Mouse (Mus musculus): Measurements from ENCODE around the gene Top3b. TPM values are rescaled to one million over a fixed set of nuclear protein-coding genes. Genes with fewer than 3 reads are reported as not detected.

Top3b gene
- polyA plus RNA-seq, 2 experiments: 22.5 to 25.4 TPM

DNA sequence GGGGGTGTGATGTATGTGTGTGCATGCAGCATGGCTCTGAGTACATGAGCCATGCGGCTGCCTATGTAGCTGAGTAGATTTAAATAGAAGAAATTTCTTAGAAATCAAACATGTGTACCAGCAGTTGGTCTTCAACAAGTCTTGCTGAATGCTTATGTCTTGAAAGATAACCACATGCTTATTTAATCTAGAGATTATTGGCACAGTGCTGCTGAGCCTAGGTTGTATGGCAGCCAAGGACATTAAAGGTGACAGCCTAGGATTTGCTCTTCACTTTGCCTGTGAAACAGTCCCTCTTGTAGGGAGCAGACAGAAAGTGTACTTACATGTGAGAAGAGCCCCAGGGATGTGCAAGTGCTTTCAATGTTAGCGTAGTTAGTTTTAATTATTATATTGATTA is 70.5 kb downstream of the Top3b start:
- WGBS (ENCODE audit: insufficient replicate concordance): 59% methylated on average over 2 of the region's 2 CpGs
- Histone ChIP-seq H3K4me3 (ENCODE audit: insufficient read depth in 1 of 2, low read depth in 2 of 2, low read length in 2 of 2) (no peak overlapping the region), H3K27ac (no peak overlapping the region), H3K36me3 (replicated peaks; ENCODE audit: control insufficient read depth, insufficient read depth, low read depth) (no peaks in the 10 kb centered on the region), H3K9me3 (ENCODE audit: control insufficient read depth, low read length) (no peaks in the 10 kb centered on the region), H3K27me3 (ENCODE audit: control insufficient read depth, insufficient read depth, low read length) (no peaks in the 10 kb centered on the region), H3K4me1 (replicated peaks; ENCODE audit: control insufficient read depth in 2 of 2, insufficient read depth in 2 of 2, low read length in 1 of 2) (peaks cover 0 to 3% of the 10 kb centered on the region in 2 experiments; a peak in 1 of 4 replicates), H3K9ac (replicated peaks) (no peak overlapping the region), H3K4me2 (ENCODE audit: low read depth) (no peak overlapping the region)
- ATAC-seq (ENCODE audit: insufficient read depth) (no peak), DNase-seq (ENCODE audit: low read depth in 3 of 3, low spot score in 3 of 3) (no peak)
- TF ChIP-seq EP300 (IDR thresholded peaks at IDR 0.05; ENCODE audit: low read depth): no peak
- TF ChIP-seq CTCF (IDR thresholded peaks at IDR 0.05; ENCODE audit: low read depth): no peak

Other genes starting within 250 kb of the Top3b start
- not detected in 2 replicates for gene Olfr19, start 194.3 kb upstream of the Top3b start, polyA plus RNA-seq (2012; rRNA removed)
- gene Olfr19, start 194.3 kb upstream of the Top3b start, polyA plus RNA-seq (2014; fragmentation: Nextera tagmentation; extraction: Ambion mirVana): not detected in 2 replicates
- 0.02 TPM in 2 replicates for gene Spag6l, start 41.3 kb upstream of the Top3b start, polyA plus RNA-seq (2012; rRNA removed)
- not detected in 2 replicates for gene Spag6l, start 41.3 kb upstream of the Top3b start, polyA plus RNA-seq (2014; fragmentation: Nextera tagmentation; extraction: Ambion mirVana)
- 1.4 and 1.7 TPM in 2 replicates for gene Igll1, start 6.8 kb upstream of the Top3b start, polyA plus RNA-seq (2012; rRNA removed)
- 2.7 and 4.1 TPM in 2 replicates for gene Igll1, start 6.8 kb upstream of the Top3b start, polyA plus RNA-seq (2014; fragmentation: Nextera tagmentation; extraction: Ambion mirVana)
- 1.5 and 1.8 TPM in 2 replicates for gene Vpreb1, start 107 bp downstream of the Top3b start, polyA plus RNA-seq (2012; rRNA removed)
- gene Vpreb1, start 107 bp downstream of the Top3b start, polyA plus RNA-seq (2014; fragmentation: Nextera tagmentation; extraction: Ambion mirVana): 2.6 and 3.6 TPM in 2 replicates
- gene Ppm1f, start 25.7 kb downstream of the Top3b start, polyA plus RNA-seq (2012; rRNA removed): 4.0 and 5.3 TPM in 2 replicates
- gene Ppm1f, start 25.7 kb downstream of the Top3b start, polyA plus RNA-seq (2014; fragmentation: Nextera tagmentation; extraction: Ambion mirVana): 3.8 and 4.1 TPM in 2 replicates
- 41.1 and 55.1 TPM in 2 replicates for gene Mapk1, start 112.6 kb downstream of the Top3b start, polyA plus RNA-seq (2012; rRNA removed)
- 91.6 and 107 TPM in 2 replicates for gene Mapk1, start 112.6 kb downstream of the Top3b start, polyA plus RNA-seq (2014; fragmentation: Nextera tagmentation; extraction: Ambion mirVana)
- gene Ypel1, start 199.0 kb downstream of the Top3b start, polyA plus RNA-seq (2012; rRNA removed): 0.20 and 0.51 TPM in 2 replicates
- gene Ypel1, start 199.0 kb downstream of the Top3b start, polyA plus RNA-seq (2014; fragmentation: Nextera tagmentation; extraction: Ambion mirVana): 0.43 and 0.94 TPM in 2 replicates
- gene Ppil2, start 240.5 kb downstream of the Top3b start, polyA plus RNA-seq (2012; rRNA removed): 29.1 and 33.4 TPM in 2 replicates
- 46.1 and 50.5 TPM in 2 replicates for gene Ppil2, start 240.5 kb downstream of the Top3b start, polyA plus RNA-seq (2014; fragmentation: Nextera tagmentation; extraction: Ambion mirVana)

All from liver, embryonic 14.5 days (tissue).